Mouse (Mus musculus) thymus, adult 2 months (tissue): Measurements from ENCODE around the gene Hsfy2.

Experiments
- CTCF ChIP-seq: fragments of 200-500 bp; IDR thresholded peaks from 2 replicates; pipeline ENCODE4 v1.5.1; 2012; ENCODE audit warnings: mild to moderate bottlenecking, control low read depth, low read length, moderate library complexity, borderline replicate concordance; ENCODE audit not compliant: control insufficient read depth, poor library complexity, insufficient read depth; ENCODE audit errors: extremely low read depth
- POLR2A ChIP-seq: fragments of 200-500 bp; IDR thresholded peaks from 2 replicates; pipeline ENCODE4 v1.6.1; 2012; ENCODE audit warnings: mild to moderate bottlenecking, low read length, control low read depth, moderate library complexity; ENCODE audit not compliant: control insufficient read depth, poor library complexity, insufficient read depth; ENCODE audit errors: extremely low read depth

- TF ChIP-seq CTCF, result no peak
- TF ChIP-seq POLR2A, result no peak
Observed at GRCm38 (mm10) chr1:56664606-56665005, 27.4 kb upstream of the Hsfy2 start.
